Mouse (Mus musculus): Measurements from ENCODE around the gene Tas2r129.
"Not testable (repeated sequence)": the region's sequence is repeated elsewhere in the genome, so short reads cannot be mapped to it uniquely, and the experiment has no call there.

Gene Tas2r129

GRCm38 (mm10) chr6:132950802-132951201 is at the start of gene Tas2r129:
Gene Tas2r129 (plus strand): TSS chr6:132951102.
- in situ Hi-C loops (cut with MboI; ENCODE audit: low pct_unique_long_range_greater_than_20kb in 1 of 2, low sequenced_read_pairs in 2 of 2, unreplicated experiment in 1 of 2): no loop called here

- in situ Hi-C loops (cut with MboI; ENCODE audit: low pct_unique_long_range_greater_than_20kb in 1 of 2, low sequenced_read_pairs in 2 of 2, unreplicated experiment in 1 of 2): no loop called here
Observed at GRCm38 (mm10) chr6:132909351-132909750, 41.6 kb upstream of the Tas2r129 start, which contains the start of gene Tas2r125. Gene Tas2r125 (plus strand): TSS chr6:132909651.

- in situ Hi-C loops (cut with MboI; ENCODE audit: low pct_unique_long_range_greater_than_20kb in 1 of 2, low sequenced_read_pairs in 2 of 2, unreplicated experiment in 1 of 2): not testable (repeated sequence)
Observed at GRCm38 (mm10) chr6:132941376-132941775, 9.5 kb upstream of the Tas2r129 start.

- in situ Hi-C loops (cut with MboI; ENCODE audit: low pct_unique_long_range_greater_than_20kb in 1 of 2, low sequenced_read_pairs in 2 of 2, unreplicated experiment in 1 of 2): no loop called here
Observed at GRCm38 (mm10) chr6:132957819-132958218, 6.9 kb downstream of the Tas2r129 start, which contains the start of gene Tas2r131. Gene Tas2r131 (minus strand): TSS chr6:132957919.

- in situ Hi-C loops (cut with MboI; ENCODE audit: low pct_unique_long_range_greater_than_20kb in 1 of 2, low sequenced_read_pairs in 2 of 2, unreplicated experiment in 1 of 2): no loop called here
Observed at GRCm38 (mm10) chr6:132980865-132981264, 30.0 kb downstream of the Tas2r129 start, which contains the start of gene Tas2r109. Gene Tas2r109 (minus strand): TSS chr6:132980965.
